Mouse (Mus musculus): ENCODE measurements at regions not wholly inside any gene's neighbourhood (a gene's known extent, or its start where the extent isn't known, plus 50 kb on each side); places are given as distances from the start of the nearest gene placed in this dataset.

DNA sequence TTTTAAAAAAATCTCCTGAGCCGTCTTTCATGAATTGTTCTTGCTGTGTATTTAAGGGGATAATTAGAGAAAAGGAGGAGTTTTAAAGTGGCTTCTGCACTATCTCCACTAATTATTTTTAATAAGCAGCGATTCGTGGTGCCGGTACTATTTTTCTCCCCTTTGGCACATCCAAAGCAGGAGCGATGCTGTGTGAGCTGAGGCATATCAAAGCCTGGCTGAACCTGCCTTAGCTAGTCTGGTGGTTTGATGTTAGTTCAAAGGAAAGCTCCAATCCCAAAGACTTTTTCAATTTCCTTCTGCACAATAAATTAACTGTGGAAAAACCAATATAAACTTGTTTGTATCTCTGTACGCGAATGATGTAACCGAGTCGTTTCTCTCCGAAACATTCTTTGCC is 79.3 kb upstream of the Tmpo start:
- Histone ChIP-seq H3K9ac (ENCODE audit: control insufficient read depth, low read depth, low read length, poor library complexity, severe bottlenecking) (no peak overlapping the region), H3K79me2 (ENCODE audit: control insufficient read depth, insufficient read depth, low read length, poor library complexity) (no peaks in the 10 kb centered on the region), H3K36me3 (ENCODE audit: control insufficient read depth in 1 of 2, insufficient read depth in 2 of 2, low read length in 2 of 2) (no peaks in the 10 kb centered on the region), H3K9me3 (replicated peaks; ENCODE audit: insufficient read depth, low read length) (no peaks in the 10 kb centered on the region), H3K27ac (ENCODE audit: control insufficient read depth, low read depth, low read length) (no peak overlapping the region), H3K4me3 (ENCODE audit: control insufficient read depth in 1 of 2, insufficient read depth in 1 of 2, low read depth in 2 of 2, low read length in 2 of 2) (no peak overlapping the region), H3K27me3 (ENCODE audit: control insufficient read depth in 1 of 2, insufficient read depth in 2 of 2, low read length in 2 of 2) (no peaks in the 10 kb centered on the region), H3K4me1 (ENCODE audit: control insufficient read depth in 1 of 2, insufficient read depth in 2 of 2, low read length in 2 of 2) (no peaks in the 10 kb centered on the region)
- no peak for DNase-seq (ENCODE audit: low read depth, low spot score)
- TF ChIP-seq MAFK (IDR thresholded peaks at IDR 0.05; ENCODE audit: borderline replicate concordance, low read depth, low read length) = no peak
- no peak for TF ChIP-seq USF2 (IDR thresholded peaks at IDR 0.05; ENCODE audit: borderline replicate concordance in 1 of 2, insufficient read depth in 1 of 2, low read depth in 1 of 2, low read length in 2 of 2)
- TF ChIP-seq ELF1 (IDR thresholded peaks at IDR 0.05; ENCODE audit: low read depth, low read length) = no peak
- TF ChIP-seq E2F4 (IDR thresholded peaks at IDR 0.05; ENCODE audit: borderline replicate concordance, low read depth, low read length) = no peak
- TF ChIP-seq MYC (IDR thresholded peaks at IDR 0.05; ENCODE audit: low read depth, low read length) = no peak
- no peak for TF ChIP-seq UBTF (IDR thresholded peaks at IDR 0.05; ENCODE audit: borderline replicate concordance, insufficient read depth, low read depth, low read length)
- no peak for TF ChIP-seq MAX (IDR thresholded peaks at IDR 0.05; ENCODE audit: low read length)
- TF ChIP-seq USF1 (IDR thresholded peaks at IDR 0.05; ENCODE audit: low read depth, low read length) = no peak
- TF ChIP-seq MEF2A (IDR thresholded peaks at IDR 0.05; ENCODE audit: extremely low read depth, insufficient replicate concordance, low read depth, low read length, poor library complexity, severe bottlenecking) = no peak
- no peak for TF ChIP-seq KAT2A (conservative IDR thresholded peaks at IDR 0.05; ENCODE audit: low read depth, low read length)
- TF ChIP-seq MXI1 (IDR thresholded peaks at IDR 0.05; ENCODE audit: low read depth, low read length) = no peak
- no peak for TF ChIP-seq NELFE (IDR thresholded peaks at IDR 0.05; ENCODE audit: low read depth, low read length)
- TF ChIP-seq GATA1 (IDR thresholded peaks at IDR 0.05; ENCODE audit: low read depth, low read length) = no peak
- no peak for TF ChIP-seq TCF12 (IDR thresholded peaks at IDR 0.05; ENCODE audit: low read depth, low read length)
- no peak for TF ChIP-seq POLR2A (IDR thresholded peaks at IDR 0.05; ENCODE audit: control insufficient read depth in 1 of 2, insufficient read depth in 1 of 2, low read depth in 1 of 2, low read length in 2 of 2, poor library complexity in 1 of 2)
- no peak for TF ChIP-seq SMC3 (IDR thresholded peaks at IDR 0.05; ENCODE audit: low read depth, low read length)

DNA sequence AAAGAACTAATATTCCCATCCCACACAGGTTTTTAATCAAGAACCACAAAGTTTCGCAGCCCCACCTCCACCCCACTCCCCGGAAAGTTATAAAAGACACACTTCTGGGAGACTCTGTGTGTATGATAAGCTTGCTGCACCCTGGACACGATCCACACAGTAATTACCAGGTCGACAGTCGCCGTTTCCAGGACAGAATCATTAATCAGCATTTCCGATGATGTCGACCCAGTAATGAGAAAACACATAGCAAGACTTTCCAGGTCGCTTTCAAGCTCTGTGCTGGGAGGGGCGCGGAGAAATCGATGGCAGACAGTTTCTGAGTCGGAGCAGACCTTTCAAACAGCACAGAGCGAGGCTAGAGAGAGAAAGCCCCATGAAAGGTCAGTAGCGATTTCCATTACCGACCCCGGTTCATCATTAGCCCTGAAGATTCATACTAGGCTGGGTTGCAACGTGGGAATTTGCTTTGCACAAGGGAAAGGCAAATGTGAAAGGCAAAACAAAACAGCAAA is 68.6 kb upstream of the Tmpo start:
- Histone ChIP-seq H3K9me3 (replicated peaks; ENCODE audit: insufficient read depth, low read length) (no peaks in the 10 kb centered on the region), H3K4me3 (ENCODE audit: control insufficient read depth in 1 of 2, insufficient read depth in 1 of 2, low read depth in 2 of 2, low read length in 2 of 2) (no peak overlapping the region), H3K27ac (ENCODE audit: control insufficient read depth, low read depth, low read length) (no peak overlapping the region), H3K9ac (ENCODE audit: control insufficient read depth, low read depth, low read length, poor library complexity, severe bottlenecking) (no peak overlapping the region), H3K79me2 (ENCODE audit: control insufficient read depth, insufficient read depth, low read length, poor library complexity) (no peaks in the 10 kb centered on the region), H3K36me3 (ENCODE audit: control insufficient read depth in 1 of 2, insufficient read depth in 2 of 2, low read length in 2 of 2) (no peaks in the 10 kb centered on the region), H3K4me1 (ENCODE audit: control insufficient read depth in 1 of 2, insufficient read depth in 2 of 2, low read length in 2 of 2) (no peaks in the 10 kb centered on the region), H3K27me3 (ENCODE audit: control insufficient read depth in 1 of 2, insufficient read depth in 2 of 2, low read length in 2 of 2) (no peaks in the 10 kb centered on the region)
- no peak for DNase-seq (ENCODE audit: low read depth, low spot score)
- TF ChIP-seq KAT2A (conservative IDR thresholded peaks at IDR 0.05; ENCODE audit: low read depth, low read length) = no peak
- TF ChIP-seq HCFC1 (IDR thresholded peaks at IDR 0.05; ENCODE audit: low read depth, low read length) = no peak
- no peak for TF ChIP-seq ELF1 (IDR thresholded peaks at IDR 0.05; ENCODE audit: low read depth, low read length)
- no peak for TF ChIP-seq USF2 (IDR thresholded peaks at IDR 0.05; ENCODE audit: borderline replicate concordance in 1 of 2, insufficient read depth in 1 of 2, low read depth in 1 of 2, low read length in 2 of 2)
- no peak for TF ChIP-seq POLR2AphosphoS5 (IDR thresholded peaks at IDR 0.05; ENCODE audit: borderline replicate concordance, low read depth, low read length)
